Mouse (Mus musculus) CH12.LX (cell line): ENCODE data around the gene Cd36. TPM values are rescaled to one million over a fixed set of nuclear protein-coding genes. Genes with fewer than 3 reads are reported as not detected.
A peak's percentile ranks its signal among the peaks of the same experiment; 100 is the strongest.

Experiments used
- DNase-seq: peaks from one replicate; pipeline ENCODE4 v3.0.0-alpha.2; 2013; ENCODE audit errors: extremely low read depth
- H3K27ac ChIP-seq: 2 replicates; pipeline ENCODE4 v1.5.1; 2012; ENCODE audit warnings: low read depth, mild to moderate bottlenecking, control low read depth, moderate library complexity; ENCODE audit not compliant: insufficient read depth
- H3K27me3 ChIP-seq: replicated peaks from 2 replicates; pipeline ENCODE3; 2012; ENCODE audit warnings: inconsistent platforms
- H3K36me3 ChIP-seq, 2 experiments: replicated peaks in 1 of 2; 2 replicates each; pipeline versions ENCODE3 to v1.6.1; 2012; ENCODE audit warnings: inconsistent platforms in 1 of 2, low read length in 1 of 2, mild to moderate bottlenecking in 1 of 2, mixed read lengths in 1 of 2, moderate library complexity in 1 of 2; ENCODE audit not compliant: control insufficient read depth in 1 of 2, insufficient read depth in 1 of 2
- H3K4me1 ChIP-seq, 2 experiments: 2 replicates each; pipeline ENCODE4 v1.6.1; 2012; ENCODE audit warnings: inconsistent platforms in 1 of 2, moderate library complexity in 1 of 2; ENCODE audit not compliant: insufficient read depth in 2 of 2, control insufficient read depth in 1 of 2
- H3K4me2 ChIP-seq: 2 replicates; pipeline ENCODE4 v1.6.1; 2012; ENCODE audit warnings: low read depth, mild to moderate bottlenecking, control low read depth; ENCODE audit not compliant: poor library complexity, insufficient read depth, severe bottlenecking
- H3K4me3 ChIP-seq, 3 experiments: fragments of 150-350 bp in 1 of 3; sonication (generic) in 1 of 3; replicated peaks in 1 of 3; 2 replicates each; pipeline versions ENCODE3 to v1.5.1; 2011 to 2012; ENCODE audit warnings: low read depth in 2 of 3, low read length in 2 of 3, mild to moderate bottlenecking in 2 of 3, moderate library complexity in 2 of 3, control low read depth in 1 of 3, improper control_type of control experiment in 1 of 3, inconsistent platforms in 1 of 3, mixed read lengths in 1 of 3; ENCODE audit not compliant: poor library complexity in 1 of 3
- H3K79me2 ChIP-seq: replicated peaks from 2 replicates; pipeline ENCODE4 v1.6.1; 2012; ENCODE audit warnings: mild to moderate bottlenecking, moderate library complexity; ENCODE audit not compliant: control insufficient read depth, poor library complexity, insufficient read depth, severe bottlenecking; ENCODE audit errors: extremely low read depth
- H3K9ac ChIP-seq: 2 replicates; pipeline ENCODE4 v1.6.1; 2012; ENCODE audit warnings: low read depth, mild to moderate bottlenecking, control low read depth, moderate library complexity; ENCODE audit not compliant: insufficient read depth
- H3K9me3 ChIP-seq: replicated peaks from 2 replicates; pipeline ENCODE3; 2012; ENCODE audit warnings: low read length, inconsistent platforms, mixed read lengths
- CTCF ChIP-seq, 2 experiments: IDR thresholded peaks in 1 of 2; conservative IDR thresholded peaks in 1 of 2; 2 replicates each; pipeline ENCODE4 v1.5.1; 2011 to 2012; ENCODE audit warnings: low read depth in 2 of 2, low read length in 2 of 2, improper control_type of control experiment in 1 of 2, inconsistent platforms in 1 of 2, mild to moderate bottlenecking in 1 of 2, moderate library complexity in 1 of 2
- ELF1 ChIP-seq: IDR thresholded peaks from 2 replicates; pipeline ENCODE4 v1.6.1; 2014; ENCODE audit warnings: low read depth, mild to moderate bottlenecking, inconsistent platforms, low read length, improper control_type of control experiment
- GABPA ChIP-seq: IDR thresholded peaks from 2 replicates; pipeline ENCODE4 v1.6.1; 2012; ENCODE audit warnings: low read depth, low read length, improper control_type of control experiment, inconsistent platforms; ENCODE audit not compliant: insufficient replicate concordance
- HCFC1 ChIP-seq: IDR thresholded peaks from 2 replicates; pipeline ENCODE4 v1.6.1; 2012; ENCODE audit warnings: low read depth, mild to moderate bottlenecking, inconsistent platforms, low read length, improper control_type of control experiment
- JUN ChIP-seq: IDR thresholded peaks from 2 replicates; pipeline ENCODE4 v1.6.1; 2011; ENCODE audit warnings: low read depth, mild to moderate bottlenecking, low read length, improper control_type of control experiment, moderate library complexity; ENCODE audit not compliant: insufficient read depth
- JUND ChIP-seq: conservative IDR thresholded peaks from 2 replicates; pipeline ENCODE4 v1.6.1; 2011; ENCODE audit warnings: low read depth, low read length, improper control_type of control experiment
- MAFK ChIP-seq: IDR thresholded peaks from 2 replicates; pipeline ENCODE4 v1.6.1; 2011; ENCODE audit warnings: low read length, improper control_type of control experiment; ENCODE audit not compliant: insufficient replicate concordance
- MAX ChIP-seq: IDR thresholded peaks from 2 replicates; pipeline ENCODE4 v1.6.1; 2011; ENCODE audit warnings: low read length, improper control_type of control experiment
- MEF2A ChIP-seq: IDR thresholded peaks from 2 replicates; pipeline ENCODE4 v1.6.1; 2014; ENCODE audit warnings: low read depth, mild to moderate bottlenecking, inconsistent platforms, low read length, improper control_type of control experiment, borderline replicate concordance
- MXI1 ChIP-seq: IDR thresholded peaks from 2 replicates; pipeline ENCODE4 v1.6.1; 2011; ENCODE audit warnings: mild to moderate bottlenecking, low read depth, low read length, improper control_type of control experiment
- NRF1 ChIP-seq: IDR thresholded peaks from 2 replicates; pipeline ENCODE4 v1.6.1; 2014; ENCODE audit warnings: low read depth, mild to moderate bottlenecking, inconsistent platforms, low read length, improper control_type of control experiment, moderate library complexity
- RAD21 ChIP-seq: IDR thresholded peaks from 2 replicates; pipeline ENCODE4 v1.6.1; 2011; ENCODE audit warnings: low read depth, mild to moderate bottlenecking, low read length, improper control_type of control experiment, moderate library complexity
- SIN3A ChIP-seq: IDR thresholded peaks from 2 replicates; pipeline ENCODE4 v1.6.1; 2012; ENCODE audit warnings: low read length, improper control_type of control experiment, inconsistent platforms
- SMC3 ChIP-seq: IDR thresholded peaks from 2 replicates; pipeline ENCODE4 v1.6.1; 2011; ENCODE audit warnings: low read depth, low read length, improper control_type of control experiment
- TBP ChIP-seq: conservative IDR thresholded peaks from 2 replicates; pipeline ENCODE4 v1.6.1; 2011; ENCODE audit warnings: low read depth, low read length, improper control_type of control experiment
- TCF12 ChIP-seq: IDR thresholded peaks from 2 replicates; pipeline ENCODE4 v1.6.1; 2014; ENCODE audit warnings: low read depth, mild to moderate bottlenecking, inconsistent platforms, low read length, improper control_type of control experiment
- USF2 ChIP-seq: conservative IDR thresholded peaks from 2 replicates; pipeline ENCODE4 v1.6.1; 2011; ENCODE audit warnings: low read depth, low read length, improper control_type of control experiment
- ZC3H11A ChIP-seq: IDR thresholded peaks from 2 replicates; pipeline ENCODE4 v1.6.1; 2012; ENCODE audit warnings: low read depth, mild to moderate bottlenecking, inconsistent platforms, low read length, improper control_type of control experiment
- ZKSCAN1 ChIP-seq: IDR thresholded peaks from 2 replicates; pipeline ENCODE4 v1.6.1; 2012; ENCODE audit warnings: low read depth, inconsistent platforms, low read length, improper control_type of control experiment, borderline replicate concordance
- ZMIZ1 ChIP-seq: IDR thresholded peaks from 2 replicates; pipeline ENCODE4 v1.6.1; 2012; ENCODE audit warnings: low read depth, mild to moderate bottlenecking, inconsistent platforms, low read length, improper control_type of control experiment
- ZNF384 ChIP-seq: IDR thresholded peaks from 2 replicates; pipeline ENCODE4 v1.6.1; 2012; ENCODE audit warnings: low read depth, low read length, improper control_type of control experiment, inconsistent platforms
- dilution Hi-C: fragments of 300-500 bp; cut with MboI; formaldehyde crosslinking; loops from 2 replicates; pipeline ENCODE4 v1.14.3; 2020; ENCODE audit warnings: low sequenced_read_pairs; ENCODE audit not compliant: extremely low pct_unique_long_range_greater_than_20kb, extremely low pct_ligation_motif_present
- in situ Hi-C: fragments of 300-500 bp; cut with MboI; formaldehyde crosslinking; loops from 3 replicates; pipeline ENCODE4 v1.14.3; 2019; ENCODE audit warnings: low sequenced_read_pairs, low pct_ligation_motif_present, low pct_unique_long_range_greater_than_20kb, mixed read lengths
- polyA plus RNA-seq: library from polyadenylated mRNA; unstranded; fragments of >175 nt; gene quantifications from 2 replicates; pipeline ENCODE4 v1.2.1, GENCODE M21; 2012; ENCODE audit warnings: low read depth; ENCODE audit not compliant: insufficient read length
- total RNA-seq, 2 experiments: library from RNA; depleted of rRNA; stranded (reverse); fragments of 300-350 nt in 1 of 2; fragments of >200 nt in 1 of 2; gene quantifications; 2 replicates each; pipeline ENCODE4 v1.2.3; 2012 to 2014

The Cd36 gene
- total and polyA plus RNA-seq, 3 experiments = 145 to 690 (median 608) TPM

DNA sequence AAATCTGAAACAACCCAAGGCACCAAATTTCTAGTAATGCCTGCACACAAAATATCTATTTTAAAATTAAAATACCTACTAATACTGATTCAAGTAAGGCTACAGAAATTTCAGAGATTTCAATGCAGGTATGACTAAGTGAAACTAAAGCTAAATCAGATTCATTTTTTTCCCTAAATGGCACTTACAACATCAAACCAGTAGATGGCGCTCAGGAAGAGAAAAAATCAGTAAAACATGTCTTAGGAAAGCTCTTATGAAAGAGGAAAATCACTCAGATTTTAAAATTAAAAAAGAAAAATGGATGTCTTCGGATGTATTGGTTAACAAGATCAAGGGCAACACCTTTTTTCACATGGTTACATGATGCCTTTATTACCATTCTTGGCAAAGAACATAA is 72.4 kb downstream of the Cd36 start:
- dilution Hi-C loops (no loop called here), in situ Hi-C loops (no loop called here)
- no peak overlapping the region for H3K4me3 ChIP-seq
- H3K27ac ChIP-seq = no peak overlapping the region
- no peak overlapping the region for H3K9ac ChIP-seq
- H3K27me3 ChIP-seq = no peaks in the 10 kb centered on the region
- peaks cover 21 to 62% of the 10 kb centered on the region in 2 experiments for H3K36me3 ChIP-seq
- no peak overlapping the region for H3K4me2 ChIP-seq
- H3K79me2 ChIP-seq = peaks cover 3% of the 10 kb centered on the region
- DNase-seq = peak; percentile 55
- no peaks in the 10 kb centered on the region; a peak in 1 of 4 replicates for H3K4me1 ChIP-seq
- TF ChIP-seq RAD21 = peak; percentile 84
- TF ChIP-seq MAFK = no peak
- TF ChIP-seq ZNF384 = peak; percentile 82
- peak; percentile 20; the same call in 1 of the 2 replicates for TF ChIP-seq ZC3H11A
- TF ChIP-seq SMC3 = peak; percentile 79
- TF ChIP-seq MAX = no peak
- peak in 1 of 2 experiments; percentile 80; a peak in 3 of 4 replicates for TF ChIP-seq CTCF (conservative IDR thresholded peaks at IDR 0.05 in 1 of 2, IDR thresholded peaks at IDR 0.05 in 1 of 2; ENCODE audit: low read depth in 2 of 2, low read length in 2 of 2)
- 0 out of 2 replicates have a peak, but pooled peaks have one; percentile 6 for TF ChIP-seq JUND
- TF ChIP-seq, all 38 proteins: peak for 6
- no peaks in the 10 kb centered on the region for H3K9me3 ChIP-seq

DNA sequence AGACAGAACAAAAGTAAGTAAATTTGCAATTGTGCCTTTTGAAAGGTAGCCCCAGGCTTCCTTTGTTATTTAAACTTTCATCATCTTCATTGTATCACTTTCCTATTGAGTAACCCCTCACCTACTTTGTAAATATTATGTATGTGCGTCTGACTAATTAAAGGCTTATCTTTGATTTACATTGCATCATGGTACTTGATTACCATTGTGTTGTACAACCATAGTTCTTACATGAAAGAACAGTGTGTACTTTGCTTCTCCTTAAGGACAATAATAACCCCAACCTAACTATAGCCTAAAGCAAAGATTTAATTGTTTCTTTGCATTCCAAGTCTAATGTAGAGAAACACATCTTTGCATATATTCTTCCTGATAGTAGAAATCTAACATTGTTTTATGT is 78.3 kb downstream of the Cd36 start:
- Histone ChIP-seq H3K4me1 (no peaks in the 10 kb centered on the region), H3K36me3 (peaks cover 44 to 80% of the 10 kb centered on the region in 2 experiments), H3K9ac (no peak overlapping the region), H3K79me2 (0 out of 2 replicates have a peak, but pooled peaks cover 2% of the 10 kb centered on the region), H3K27me3 (no peaks in the 10 kb centered on the region), H3K4me2 (no peak overlapping the region), H3K4me3 (no peak overlapping the region), H3K27ac (no peak overlapping the region), H3K9me3 (no peaks in the 10 kb centered on the region)
- in situ Hi-C loops = no loop called here
- TF ChIP-seq MAX (no peak), TBP (no peak), CTCF (conservative IDR thresholded peaks at IDR 0.05 in 1 of 2, IDR thresholded peaks at IDR 0.05 in 1 of 2; ENCODE audit: low read depth in 2 of 2, low read length in 2 of 2) (no peak), TCF12 (no peak), NRF1 (no peak), ELF1 (no peak), JUND (no peak), JUN (no peak), ZNF384 (no peak), MEF2A (no peak), ZMIZ1 (no peak), SIN3A (no peak), HCFC1 (no peak), MAFK (no peak), USF2 (no peak), ZC3H11A (no peak), ZKSCAN1 (no peak), MXI1 (no peak), GABPA (no peak)
- dilution Hi-C loops = no loop called here
- DNase-seq = no peak
